Mouse (Mus musculus) small intestine, adult 2 months (tissue): Measurements from ENCODE around the gene Mpo. TPM values are rescaled to one million over a fixed set of nuclear protein-coding genes. Genes with fewer than 3 reads are reported as not detected.

Experiments used
- H3K27ac ChIP-seq: fragments of 200-500 bp; 2 replicates; pipeline ENCODE4 v1.5.1; 2012; ENCODE audit warnings: low read depth, low read length, control low read depth, inconsistent platforms; ENCODE audit not compliant: insufficient read depth
- H3K27me3 ChIP-seq: fragments of 200-500 bp; 2 replicates; pipeline ENCODE4 v1.6.1; 2012; ENCODE audit warnings: mild to moderate bottlenecking, moderate library complexity, low read length, inconsistent platforms; ENCODE audit not compliant: control insufficient read depth, insufficient read depth
- H3K36me3 ChIP-seq: fragments of 200-500 bp; 2 replicates; pipeline ENCODE4 v1.6.1; 2012; ENCODE audit warnings: mild to moderate bottlenecking, low read length, control low read depth, inconsistent platforms; ENCODE audit not compliant: control insufficient read depth, insufficient read depth
- H3K4me1 ChIP-seq: fragments of 200-500 bp; 2 replicates; pipeline ENCODE4 v1.6.1; 2012; ENCODE audit warnings: low read length, inconsistent platforms, mixed read lengths; ENCODE audit not compliant: control insufficient read depth, insufficient read depth, insufficient read length
- H3K4me3 ChIP-seq: fragments of 200-500 bp; 2 replicates; pipeline ENCODE4 v1.5.1; 2012; ENCODE audit warnings: low read depth, mild to moderate bottlenecking, control low read depth, inconsistent platforms, low read length, moderate library complexity
- CTCF ChIP-seq: fragments of 200-500 bp; IDR thresholded peaks from 2 replicates; pipeline ENCODE4 v1.5.1; 2012; ENCODE audit warnings: low read depth, mild to moderate bottlenecking, control low read depth, inconsistent platforms, low read length, moderate library complexity, mixed read lengths; ENCODE audit not compliant: insufficient replicate concordance, insufficient read length; ENCODE audit errors: extremely low read depth
- POLR2A ChIP-seq: fragments of 200-500 bp; IDR thresholded peaks from 2 replicates; pipeline ENCODE4 v1.6.1; 2012; ENCODE audit warnings: low read depth, mild to moderate bottlenecking, control low read depth, inconsistent platforms, low read length, moderate library complexity
- WGBS: fragments of 180-500 bp; shearing (Covaris S2); methylation state at CpG from one replicate; pipeline ENCODE4 v1.1.7; 2018; 5-methylcytosine and 5-hydroxymethylcytosine counted together
- polyA plus RNA-seq: library from polyadenylated mRNA; depleted of rRNA; stranded (reverse); fragments of >200 nt; gene quantifications from 2 replicates; pipeline ENCODE4 v1.2.3, GENCODE M21; 2012

Gene Mpo
- polyA plus RNA-seq, 1 experiment = 0.08 TPM

DNA sequence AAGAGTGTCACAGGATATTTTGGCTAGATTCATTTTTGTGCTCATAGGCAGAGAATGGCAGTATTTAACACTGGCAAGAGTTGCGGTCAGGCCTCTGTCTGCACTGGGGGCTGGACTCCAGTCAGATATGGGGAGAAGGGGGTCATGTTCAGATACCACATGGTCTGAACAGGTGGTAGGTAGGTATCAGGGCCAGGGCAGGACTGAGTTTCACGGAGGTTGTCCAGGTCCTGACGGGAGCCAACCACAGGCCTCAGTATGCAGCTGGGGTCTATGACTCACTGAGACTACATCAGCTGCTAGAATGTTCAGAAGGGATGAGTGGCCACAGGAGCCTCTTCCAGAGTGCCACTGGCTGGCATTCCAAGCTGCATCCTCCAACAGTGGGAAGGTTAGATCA, 21.0 kb upstream of the Mpo start:
- no peak overlapping the region for H3K27ac ChIP-seq
- no peaks in the 10 kb centered on the region for H3K36me3 ChIP-seq
- no peak overlapping the region for H3K4me3 ChIP-seq
- H3K4me1 ChIP-seq = no peaks in the 10 kb centered on the region
- H3K27me3 ChIP-seq = no peaks in the 10 kb centered on the region
- no peak for TF ChIP-seq POLR2A
- no peak for TF ChIP-seq CTCF
- WGBS = 83% methylated on average over 3 of the region's 3 CpGs

DNA sequence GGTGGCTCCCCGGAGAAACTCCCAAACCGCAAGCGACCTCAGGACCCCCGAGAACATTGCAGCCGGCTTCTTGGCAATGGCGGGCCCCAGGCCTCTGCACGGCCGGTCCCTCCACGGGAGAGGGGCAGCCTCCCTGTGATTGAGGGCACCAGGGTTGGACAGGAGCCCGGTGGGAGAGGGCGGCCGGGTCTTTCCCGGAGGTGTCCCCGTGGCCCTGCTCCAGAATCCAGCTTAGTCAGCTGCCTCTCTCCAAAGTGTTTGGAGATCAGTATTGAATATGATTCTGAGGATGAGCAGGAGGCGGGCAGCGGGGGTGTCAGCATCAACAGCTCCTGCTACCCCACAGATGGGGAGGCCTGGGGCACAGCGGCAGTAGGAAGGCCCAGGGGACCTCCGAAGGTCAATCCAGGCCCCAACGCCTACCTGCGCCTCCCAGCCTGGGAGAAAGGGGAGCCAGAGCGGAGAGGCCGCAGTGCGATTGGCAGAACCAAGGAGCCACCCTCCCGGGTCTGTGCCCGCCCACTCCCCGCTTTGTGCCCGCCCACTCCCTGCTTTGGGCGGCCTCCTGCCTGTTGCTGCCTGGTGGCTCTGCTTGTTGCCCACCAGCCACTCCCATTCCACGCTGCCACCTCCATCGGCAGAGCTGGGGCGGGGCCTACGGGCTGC, 15.1 kb upstream of the Mpo start:
- H3K36me3 ChIP-seq = no peaks in the 10 kb centered on the region
- H3K4me3 ChIP-seq = peak overlapping the region; percentile 48
- H3K27ac ChIP-seq = no peak overlapping the region
- peaks cover 8% of the 10 kb centered on the region for H3K4me1 ChIP-seq
- WGBS = 28% methylated on average over 32 of the region's 32 CpGs
- no peak for TF ChIP-seq CTCF
- TF ChIP-seq POLR2A = no peak
- H3K27me3 ChIP-seq = peaks cover 9% of the 10 kb centered on the region; the same call in 1 of the 2 replicates

DNA sequence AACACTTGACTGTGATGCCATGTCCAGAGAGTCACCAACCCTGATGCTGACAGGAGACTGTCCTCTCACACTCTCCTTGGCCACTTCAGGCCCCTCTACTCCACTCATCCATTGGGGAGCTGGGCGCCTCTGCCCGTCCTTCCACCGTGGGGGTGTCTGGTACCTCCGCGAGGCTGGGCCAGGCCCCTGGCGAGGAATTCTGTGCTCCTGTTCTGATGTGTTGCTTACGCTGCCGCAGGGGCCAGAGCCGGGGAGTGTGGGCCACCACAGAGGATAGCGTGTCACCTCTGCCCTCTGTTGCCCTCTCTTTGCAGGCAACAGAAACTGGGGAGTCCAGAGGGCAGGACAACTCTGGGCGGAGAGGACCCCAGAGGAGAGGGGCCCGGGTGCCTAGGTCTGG, 14.5 kb upstream of the Mpo start:
- Histone ChIP-seq H3K36me3 (no peaks in the 10 kb centered on the region), H3K4me1 (peaks cover 8% of the 10 kb centered on the region), H3K27ac (no peak overlapping the region), H3K4me3 (peak overlapping the region; percentile 48), H3K27me3 (peaks cover 9% of the 10 kb centered on the region; the same call in 1 of the 2 replicates)
- TF ChIP-seq POLR2A = no peak
- no peak for TF ChIP-seq CTCF
- 38% methylated on average over 12 of the region's 12 CpGs for WGBS

DNA sequence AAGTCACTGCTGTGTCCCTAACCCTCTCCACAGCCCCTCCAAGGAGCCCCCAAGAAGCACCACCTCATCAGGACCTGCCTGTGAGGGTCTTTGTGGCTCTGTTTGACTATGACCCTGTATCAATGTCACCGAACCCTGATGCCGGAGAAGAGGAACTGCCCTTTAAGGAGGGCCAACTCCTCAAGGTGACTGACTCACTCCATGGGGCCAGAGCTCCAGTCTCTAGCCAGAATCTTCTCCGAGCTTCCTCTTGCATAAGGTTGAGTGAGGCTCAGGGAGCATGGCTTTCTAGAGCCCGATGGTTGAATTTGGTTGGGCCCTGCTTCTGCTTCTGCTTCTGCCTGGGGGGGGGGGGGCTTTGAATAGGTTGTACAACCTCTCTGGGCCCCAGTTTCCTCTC, 14.0 kb upstream of the Mpo start:
- 76% methylated on average over 4 of the region's 4 CpGs for WGBS
- TF ChIP-seq CTCF (no peak), POLR2A (no peak)
- no peaks in the 10 kb centered on the region for H3K36me3 ChIP-seq
- H3K27ac ChIP-seq = no peak overlapping the region
- H3K27me3 ChIP-seq = peaks cover 9% of the 10 kb centered on the region; the same call in 1 of the 2 replicates
- H3K4me3 ChIP-seq = no peak overlapping the region
- H3K4me1 ChIP-seq = peaks cover 8% of the 10 kb centered on the region

DNA sequence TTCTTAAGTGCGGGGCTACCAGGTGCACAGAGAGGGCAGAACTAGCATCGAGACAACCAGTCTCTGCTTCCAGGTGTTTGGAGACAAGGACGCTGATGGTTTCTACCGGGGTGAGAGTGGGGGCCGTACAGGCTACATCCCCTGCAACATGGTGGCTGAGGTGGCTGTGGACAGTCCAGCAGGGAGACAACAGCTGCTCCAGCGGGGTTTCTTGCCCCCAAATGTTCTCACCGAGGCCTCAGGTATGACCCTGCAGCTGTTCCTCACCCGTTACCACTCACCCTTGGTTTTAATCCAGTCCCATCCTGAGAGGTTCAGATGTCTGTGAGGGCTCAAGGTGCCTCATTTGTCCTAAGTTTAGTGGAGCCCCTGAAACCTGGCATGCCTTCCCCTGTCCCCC, 13.3 kb upstream of the Mpo start:
- no peak overlapping the region for H3K4me3 ChIP-seq
- TF ChIP-seq CTCF (no peak), POLR2A (no peak)
- WGBS = 85% methylated on average over 8 of the region's 8 CpGs
- peaks cover 9% of the 10 kb centered on the region; the same call in 1 of the 2 replicates for H3K27me3 ChIP-seq
- H3K27ac ChIP-seq = no peak overlapping the region
- peaks cover 8% of the 10 kb centered on the region for H3K4me1 ChIP-seq
- H3K36me3 ChIP-seq = no peaks in the 10 kb centered on the region

DNA sequence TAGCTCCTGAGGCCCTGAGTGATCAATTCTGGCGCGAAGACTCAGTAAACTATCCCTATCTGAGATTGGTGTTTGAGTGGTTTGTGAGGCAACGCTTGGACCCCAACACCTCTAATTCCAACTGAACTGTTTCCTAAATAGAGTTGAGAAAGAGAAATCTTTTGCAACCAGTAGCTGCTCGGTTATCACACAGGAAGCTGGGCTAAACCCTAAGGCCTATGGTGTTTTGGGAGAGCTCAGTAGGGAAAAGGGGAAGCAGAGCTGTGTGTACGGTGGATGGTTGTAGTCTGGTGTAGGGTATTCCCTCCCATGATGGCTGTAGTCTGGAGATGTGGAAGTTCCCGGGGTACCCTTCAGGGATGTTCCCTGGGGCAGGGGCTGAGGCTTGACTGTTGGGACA, 3.3 kb upstream of the Mpo start:
- 80% methylated on average over 6 of the region's 6 CpGs for WGBS
- H3K27me3 ChIP-seq = no peaks in the 10 kb centered on the region
- no peak overlapping the region for H3K27ac ChIP-seq
- H3K4me3 ChIP-seq = no peak overlapping the region
- H3K4me1 ChIP-seq = no peaks in the 10 kb centered on the region
- TF ChIP-seq CTCF (no peak), POLR2A (no peak)
- no peaks in the 10 kb centered on the region for H3K36me3 ChIP-seq

DNA sequence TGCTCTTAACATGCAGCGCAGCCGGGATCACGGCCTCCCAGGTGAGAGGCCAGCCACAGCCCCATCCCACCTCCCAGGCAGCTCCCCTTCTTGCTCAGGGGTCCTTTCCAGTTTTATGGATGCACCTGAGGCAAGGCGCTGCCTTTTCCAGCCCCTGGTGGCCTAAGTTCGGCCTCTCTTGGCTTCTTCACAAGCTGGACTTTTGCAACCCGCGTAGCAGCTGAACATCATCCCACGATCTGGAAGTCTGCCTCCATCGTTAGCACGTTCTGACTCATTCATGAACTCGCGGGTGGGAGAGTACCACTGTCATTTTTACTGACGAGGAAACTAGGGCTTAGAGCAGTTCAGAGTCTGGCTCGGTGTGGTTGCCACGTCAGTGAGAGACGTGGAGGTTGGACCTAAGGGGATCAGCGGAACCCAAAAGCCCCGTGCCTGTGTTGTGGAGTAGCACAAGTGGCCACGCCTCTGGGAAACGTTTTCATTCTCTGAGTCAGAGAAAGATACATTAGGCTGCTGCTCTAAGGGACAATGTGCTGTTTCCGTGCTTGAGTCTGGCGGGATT, 8.4 kb downstream of the Mpo start:
- TF ChIP-seq CTCF (no peak), POLR2A (no peak)
- Histone ChIP-seq H3K4me1 (no peaks in the 10 kb centered on the region), H3K36me3 (no peaks in the 10 kb centered on the region), H3K27ac (no peak overlapping the region), H3K27me3 (no peaks in the 10 kb centered on the region), H3K4me3 (no peak overlapping the region)
- whole genome bisulfite sequencing = 64% methylated on average over 22 of the region's 22 CpGs
